Mouse (Mus musculus) ES-Bruce4 (cell line): ENCODE results near the gene Rxra. TPM values are rescaled to one million over a fixed set of nuclear protein-coding genes. Genes with fewer than 3 reads are reported as not detected.

Source experiments
- H3K27ac ChIP-seq: 2 replicates; pipeline ENCODE4 v1.5.1; 2012; ENCODE audit warnings: low read length, inconsistent platforms; ENCODE audit not compliant: insufficient read depth
- H3K27me3 ChIP-seq: 2 replicates; pipeline ENCODE4 v1.6.1; 2012; ENCODE audit warnings: mild to moderate bottlenecking, low read length, inconsistent platforms; ENCODE audit not compliant: control insufficient read depth, poor library complexity, insufficient read depth, severe bottlenecking
- H3K36me3 ChIP-seq: 2 replicates; pipeline ENCODE4 v1.6.1; 2012; ENCODE audit warnings: inconsistent platforms, mild to moderate bottlenecking, low read length, moderate library complexity; ENCODE audit not compliant: control insufficient read depth, poor library complexity, insufficient read depth, severe bottlenecking
- H3K4me1 ChIP-seq: one replicate; pipeline ENCODE4 v1.8.1; 2011; ENCODE audit warnings: low read length; ENCODE audit not compliant: control insufficient read depth, insufficient read depth
- H3K4me3 ChIP-seq: 2 replicates; pipeline ENCODE4 v1.5.1; 2011; ENCODE audit warnings: low read depth, mild to moderate bottlenecking, low read length
- H3K9ac ChIP-seq: 2 replicates; pipeline ENCODE4 v1.6.1; 2012; ENCODE audit warnings: low read depth, mild to moderate bottlenecking, inconsistent platforms; ENCODE audit not compliant: poor library complexity, severe bottlenecking
- H3K9me3 ChIP-seq: replicated peaks from 2 replicates; pipeline ENCODE4 v1.6.1; 2012; ENCODE audit warnings: mild to moderate bottlenecking, low read length, inconsistent platforms; ENCODE audit not compliant: control insufficient read depth, poor library complexity, insufficient read depth, severe bottlenecking
- CTCF ChIP-seq: IDR thresholded peaks from one replicate; pipeline ENCODE4 v1.8.1; 2011; ENCODE audit warnings: low read depth, low read length
- EP300 ChIP-seq: IDR thresholded peaks from 2 replicates; pipeline ENCODE4 v1.6.1; 2011; ENCODE audit warnings: low read depth, low read length; ENCODE audit not compliant: insufficient read depth
- POLR2A ChIP-seq: IDR thresholded peaks from one replicate; pipeline ENCODE4 v1.8.1; 2011; ENCODE audit warnings: low read length; ENCODE audit not compliant: insufficient read depth
- polyA plus RNA-seq: library from polyadenylated mRNA; stranded (reverse); fragments of >200 nt; gene quantifications from 2 replicates; pipeline ENCODE4 v1.2.4, GENCODE M21; 2011; ENCODE audit warnings: low read depth; ENCODE audit not compliant: missing spikeins, insufficient read depth, insufficient read length

Gene Rxra
- polyA plus RNA-seq, 1 experiment: 10.0 TPM

GRCm38 (mm10) chr2:27687973-27688372, 11.7 kb downstream of the Rxra start:
- H3K27ac ChIP-seq: no peak overlapping the region
- no peaks in the 10 kb centered on the region for H3K9me3 ChIP-seq
- H3K36me3 ChIP-seq: no peaks in the 10 kb centered on the region
- H3K4me3 ChIP-seq: no peak overlapping the region
- TF ChIP-seq EP300: no peak
- no peak for TF ChIP-seq POLR2A
- TF ChIP-seq CTCF: no peak
- peaks cover 6% of the 10 kb centered on the region for H3K4me1 ChIP-seq
- no peak overlapping the region for H3K9ac ChIP-seq
- H3K27me3 ChIP-seq: no peaks in the 10 kb centered on the region

- TF ChIP-seq CTCF (no peak), POLR2A (no peak), EP300 (no peak)
Measured at GRCm38 (mm10) chr2:27690714-27691113, 14.5 kb downstream of the Rxra start.

GRCm38 (mm10) chr2:27691139-27691720, 15.0 kb downstream of the Rxra start:
- H3K27ac ChIP-seq: no peak overlapping the region
- no peaks in the 10 kb centered on the region for H3K9me3 ChIP-seq
- H3K36me3 ChIP-seq: no peaks in the 10 kb centered on the region
- H3K4me3 ChIP-seq: no peak overlapping the region
- H3K9ac ChIP-seq: no peak overlapping the region
- H3K4me1 ChIP-seq: no peaks in the 10 kb centered on the region
- TF ChIP-seq CTCF (no peak), EP300 (no peak), POLR2A (no peak)
- no peaks in the 10 kb centered on the region for H3K27me3 ChIP-seq

More at GRCm38 (mm10) chr2:27690714-27691113, 14.5 kb downstream of the Rxra start:
- Histone ChIP-seq H3K27me3 (no peaks in the 10 kb centered on the region), H3K9me3 (no peaks in the 10 kb centered on the region), H3K36me3 (no peaks in the 10 kb centered on the region), H3K4me1 (no peaks in the 10 kb centered on the region), H3K9ac (no peak overlapping the region), H3K4me3 (no peak overlapping the region), H3K27ac (no peak overlapping the region)

- no peaks in the 10 kb centered on the region for H3K36me3 ChIP-seq
- no peaks in the 10 kb centered on the region for H3K27me3 ChIP-seq
- no peak overlapping the region for H3K9ac ChIP-seq
- TF ChIP-seq EP300: no peak
- TF ChIP-seq POLR2A: no peak
- TF ChIP-seq CTCF: no peak
- H3K27ac ChIP-seq: no peak overlapping the region
- H3K4me1 ChIP-seq: no peaks in the 10 kb centered on the region
- no peaks in the 10 kb centered on the region for H3K9me3 ChIP-seq
- no peak overlapping the region for H3K4me3 ChIP-seq
Measured at GRCm38 (mm10) chr2:27692608-27693007, 16.4 kb downstream of the Rxra start.

- TF ChIP-seq CTCF: no peak
- TF ChIP-seq EP300: no peak
- TF ChIP-seq POLR2A: no peak
- Histone ChIP-seq H3K9ac (no peak overlapping the region), H3K4me3 (no peak overlapping the region), H3K27me3 (no peaks in the 10 kb centered on the region), H3K27ac (no peak overlapping the region), H3K36me3 (no peaks in the 10 kb centered on the region), H3K9me3 (no peaks in the 10 kb centered on the region), H3K4me1 (no peaks in the 10 kb centered on the region)
Measured at GRCm38 (mm10) chr2:27693684-27694083, 17.4 kb downstream of the Rxra start.

GRCm38 (mm10) chr2:27699574-27699973, 23.3 kb downstream of the Rxra start:
- no peak for TF ChIP-seq CTCF
- TF ChIP-seq EP300: no peak
- Histone ChIP-seq H3K9me3 (no peaks in the 10 kb centered on the region), H3K27me3 (no peaks in the 10 kb centered on the region), H3K27ac (no peak overlapping the region), H3K36me3 (no peaks in the 10 kb centered on the region), H3K9ac (no peak overlapping the region), H3K4me3 (no peak overlapping the region), H3K4me1 (peaks cover 5% of the 10 kb centered on the region)
